Mouse (Mus musculus) liver, embryonic 12.5 days (tissue): ENCODE measurements at regions not wholly inside any gene's neighbourhood (a gene's known extent, or its start where the extent isn't known, plus 50 kb on each side); places are given as distances from the start of the nearest gene placed in this dataset.

Source experiments
- ATAC-seq: fragments of 200-750 bp; cut with Nextera tagmentation; 2 replicates; pipeline ENCODE4 v1.8.0; 2017; ENCODE audit warnings: moderate number of reproducible peaks, mild to moderate bottlenecking, moderate library complexity
- H3K27ac ChIP-seq: fragments of 300-500 bp; sonication (generic); 2 replicates; pipeline ENCODE4 v1.5.1; 2016; ENCODE audit warnings: mild to moderate bottlenecking
- H3K27me3 ChIP-seq: fragments of 300-500 bp; sonication (generic); replicated peaks from 2 replicates; pipeline ENCODE4 v1.6.1; 2016; ENCODE audit warnings: mild to moderate bottlenecking, moderate library complexity
- H3K36me3 ChIP-seq: fragments of 300-500 bp; sonication (generic); 2 replicates; pipeline ENCODE4 v1.6.1; 2016; ENCODE audit warnings: mild to moderate bottlenecking, moderate library complexity
- H3K4me1 ChIP-seq: fragments of 300-500 bp; sonication (generic); 2 replicates; pipeline ENCODE4 v1.6.1; 2016
- H3K4me2 ChIP-seq: fragments of 300-500 bp; sonication (generic); 2 replicates; pipeline ENCODE4 v1.6.1; 2016; ENCODE audit warnings: mild to moderate bottlenecking, moderate library complexity
- H3K4me3 ChIP-seq: fragments of 300-500 bp; sonication (generic); 2 replicates; pipeline ENCODE4 v1.5.1; 2016; ENCODE audit warnings: mild to moderate bottlenecking, moderate library complexity
- H3K9ac ChIP-seq: fragments of 300-500 bp; sonication (generic); 2 replicates; pipeline ENCODE4 v1.6.1; 2016; ENCODE audit warnings: mild to moderate bottlenecking, moderate library complexity
- H3K9me3 ChIP-seq: fragments of 300-500 bp; sonication (generic); replicated peaks from 2 replicates; pipeline ENCODE4 v1.6.1; 2016; ENCODE audit warnings: mild to moderate bottlenecking, moderate library complexity
- WGBS: fragments of 180-500 bp; shearing (Covaris S2); methylation state at CpG from one replicate; pipeline ENCODE4 v1.1.7; 2016; ENCODE audit not compliant: insufficient replicate concordance; 5-methylcytosine and 5-hydroxymethylcytosine counted together

DNA sequence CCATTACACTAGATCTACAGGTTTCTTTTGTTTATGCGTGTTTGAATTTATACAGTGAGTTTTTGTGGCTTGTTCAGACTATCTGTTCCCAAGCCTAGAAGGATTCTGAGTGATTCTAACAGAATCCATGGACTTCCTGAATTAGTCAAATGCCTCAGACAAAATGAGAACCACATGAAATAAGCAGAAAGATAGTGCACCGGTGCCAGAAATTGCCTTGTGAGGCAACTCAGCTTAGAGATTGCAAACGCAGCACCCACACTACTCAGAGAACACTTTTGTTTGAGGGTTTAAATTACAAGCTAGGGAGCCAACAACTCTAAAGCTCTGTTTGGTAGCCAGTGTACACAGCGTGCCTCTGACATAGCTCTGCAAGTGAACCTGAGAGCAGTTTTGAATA lies 543.9 kb downstream of the Plcl1 start:
- no peak overlapping the region for H3K4me2 ChIP-seq
- 76% methylated on average over 4 of the region's 4 CpGs for WGBS
- H3K9me3 ChIP-seq, result no peaks in the 10 kb centered on the region
- no peak overlapping the region for H3K27ac ChIP-seq
- peaks cover 20% of the 10 kb centered on the region for H3K4me1 ChIP-seq
- H3K36me3 ChIP-seq, result no peaks in the 10 kb centered on the region
- no peak overlapping the region for H3K4me3 ChIP-seq
- H3K9ac ChIP-seq, result no peak overlapping the region
- ATAC-seq, result no peak
- no peaks in the 10 kb centered on the region for H3K27me3 ChIP-seq

DNA sequence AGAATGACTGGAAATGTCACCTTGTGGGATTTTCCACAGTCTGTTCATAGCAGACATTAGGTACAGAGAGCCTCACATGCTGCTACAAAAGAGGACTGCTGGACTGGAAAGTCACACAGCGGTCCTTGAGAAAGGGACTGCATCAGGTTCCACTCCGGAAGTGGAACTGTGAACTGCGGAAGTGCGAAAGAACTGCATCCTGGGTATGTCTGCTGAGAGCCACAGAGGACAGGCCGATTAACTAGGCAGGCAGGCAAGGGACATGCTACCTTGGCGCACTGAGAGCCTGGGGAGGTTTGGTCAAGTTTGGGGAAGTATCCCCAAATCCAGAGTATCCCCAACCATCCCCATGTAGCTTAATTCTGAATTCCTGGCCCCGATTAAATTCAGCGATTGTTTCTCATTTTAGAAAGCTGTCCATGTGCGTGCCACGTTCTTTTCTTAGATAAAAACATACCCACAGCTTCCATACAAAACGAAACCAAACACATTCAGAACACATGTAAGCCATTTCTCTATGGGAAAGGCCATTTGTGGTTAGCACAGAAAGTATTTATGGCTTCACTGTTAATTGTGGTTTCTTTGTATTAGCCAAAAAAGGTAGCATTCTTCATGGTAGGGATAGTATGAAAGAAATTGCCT lies 552.2 kb downstream of the Plcl1 start:
- 69% methylated on average over 11 of the region's 11 CpGs for WGBS
- Histone ChIP-seq H3K4me2 (peak overlapping the region; percentile 12; the same call in 1 of the 2 replicates), H3K27me3 (0 out of 2 replicates have a peak, but pooled peaks cover 4% of the 10 kb centered on the region)

DNA sequence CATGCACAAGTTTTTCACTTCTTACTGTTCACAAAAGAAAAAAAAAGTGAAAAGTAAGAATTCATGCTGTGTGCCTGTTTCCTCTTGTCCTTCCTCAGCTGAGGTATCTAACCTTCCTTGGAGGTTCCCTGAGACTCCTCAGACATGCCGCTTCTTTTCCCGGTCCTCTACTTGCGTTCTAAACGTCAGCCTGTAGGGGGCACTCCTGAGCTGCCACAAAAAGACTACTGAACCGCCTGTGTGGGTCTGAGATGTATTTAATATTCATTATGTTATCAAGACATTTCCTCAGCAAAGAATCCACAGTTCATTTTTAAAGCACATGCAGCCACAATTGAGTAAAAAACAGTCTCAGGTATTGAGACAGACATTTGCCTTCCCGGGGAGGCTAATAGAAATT lies 554.6 kb downstream of the Plcl1 start:
- Histone ChIP-seq H3K27me3 (0 out of 2 replicates have a peak, but pooled peaks cover 4% of the 10 kb centered on the region), H3K9me3 (no peaks in the 10 kb centered on the region), H3K9ac (no peak overlapping the region), H3K4me2 (no peak overlapping the region), H3K4me1 (no peaks in the 10 kb centered on the region), H3K36me3 (no peaks in the 10 kb centered on the region), H3K27ac (no peak overlapping the region), H3K4me3 (no peak overlapping the region)
- no peak for ATAC-seq
- 20% methylated on average over 6 of the region's 6 CpGs for WGBS

More for the DNA sequence above, 552.2 kb downstream of the Plcl1 start:
- Histone ChIP-seq H3K9ac (no peak overlapping the region), H3K4me3 (no peak overlapping the region), H3K4me1 (no peaks in the 10 kb centered on the region), H3K27ac (no peak overlapping the region), H3K36me3 (no peaks in the 10 kb centered on the region), H3K9me3 (no peaks in the 10 kb centered on the region)
- ATAC-seq, result no peak

DNA sequence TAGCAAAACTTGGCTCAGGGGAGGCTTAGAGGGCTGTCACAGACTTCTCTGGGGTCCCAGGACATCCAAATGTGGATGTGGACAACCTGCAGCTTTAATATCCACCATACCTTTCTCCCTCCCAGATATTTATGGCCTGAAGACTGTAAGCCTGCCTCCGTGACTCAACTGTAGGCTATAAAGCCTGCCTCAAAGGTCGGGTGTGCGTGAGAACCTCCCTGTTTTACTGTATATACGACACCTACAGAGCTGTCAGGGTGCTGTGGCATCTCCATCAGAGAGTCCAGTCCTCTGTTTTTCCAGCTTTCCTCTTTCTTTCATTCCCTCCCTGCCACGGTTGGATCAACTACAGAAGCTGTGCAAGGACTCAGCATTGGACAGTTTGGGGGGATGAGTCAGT lies 558.1 kb downstream of the Plcl1 start:
- Histone ChIP-seq H3K4me3 (no peak overlapping the region), H3K4me2 (no peak overlapping the region), H3K36me3 (no peaks in the 10 kb centered on the region), H3K27ac (no peak overlapping the region), H3K9me3 (no peaks in the 10 kb centered on the region), H3K9ac (no peak overlapping the region), H3K4me1 (no peaks in the 10 kb centered on the region), H3K27me3 (0 out of 2 replicates have a peak, but pooled peaks cover 4% of the 10 kb centered on the region)
- ATAC-seq, result no peak
- WGBS, result 66% methylated on average over 5 of the region's 5 CpGs

GRCm38 (mm10) chr1:55966273-55966672 lies 560.6 kb downstream of the Plcl1 start:
- Histone ChIP-seq H3K9me3 (no peaks in the 10 kb centered on the region), H3K4me3 (no peak overlapping the region), H3K36me3 (no peaks in the 10 kb centered on the region), H3K27me3 (0 out of 2 replicates have a peak, but pooled peaks cover 4% of the 10 kb centered on the region), H3K4me2 (no peak overlapping the region), H3K4me1 (no peaks in the 10 kb centered on the region), H3K9ac (no peak overlapping the region), H3K27ac (no peak overlapping the region)
- no peak for ATAC-seq
- 75% methylated on average over 2 of the region's 2 CpGs for WGBS

- H3K36me3 ChIP-seq, result no peaks in the 10 kb centered on the region
- H3K4me3 ChIP-seq, result no peak overlapping the region
- no peak for ATAC-seq
- no peaks in the 10 kb centered on the region for H3K27me3 ChIP-seq
- no peak overlapping the region for H3K27ac ChIP-seq
- no peak overlapping the region for H3K4me2 ChIP-seq
- no peaks in the 10 kb centered on the region for H3K4me1 ChIP-seq
- WGBS, result 73% methylated on average over 7 of the region's 7 CpGs
- H3K9ac ChIP-seq, result no peak overlapping the region
- no peaks in the 10 kb centered on the region for H3K9me3 ChIP-seq
Measured at GRCm38 (mm10) chr1:55967869-55968268, 562.1 kb downstream of the Plcl1 start.

DNA sequence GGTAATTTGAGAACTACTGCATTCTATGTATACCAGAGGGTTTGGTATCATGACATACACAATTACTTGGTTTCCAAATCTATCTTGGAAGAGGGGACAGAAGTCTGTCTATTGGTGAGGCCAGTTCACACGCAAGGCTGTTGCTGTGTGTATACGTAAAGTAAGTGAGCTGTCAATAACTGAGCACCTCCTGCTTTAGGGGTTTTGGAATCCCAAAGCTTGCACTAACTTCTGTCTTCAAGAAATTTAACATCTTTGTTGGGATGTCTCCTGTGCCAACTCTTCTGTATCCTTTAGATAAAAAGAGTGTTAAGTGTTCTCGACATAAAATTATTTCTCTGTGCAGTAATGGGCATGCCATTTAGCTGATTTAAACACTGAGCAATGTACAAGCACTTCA lies 572.1 kb downstream of the Plcl1 start:
- Histone ChIP-seq H3K36me3 (no peaks in the 10 kb centered on the region), H3K9me3 (no peaks in the 10 kb centered on the region), H3K4me1 (no peaks in the 10 kb centered on the region), H3K4me2 (no peak overlapping the region), H3K27me3 (no peaks in the 10 kb centered on the region), H3K27ac (no peak overlapping the region), H3K4me3 (no peak overlapping the region), H3K9ac (no peak overlapping the region)
- WGBS, result 84% methylated on average over 3 of the region's 3 CpGs
- ATAC-seq, result no peak

GRCm38 (mm10) chr1:55983522-55984066 lies 577.9 kb downstream of the Plcl1 start:
- WGBS, result 54% methylated on average over 5 of the region's 5 CpGs
- no peak for ATAC-seq

GRCm38 (mm10) chr1:55997074-55997473 lies 591.4 kb downstream of the Plcl1 start:
- Histone ChIP-seq H3K27ac (no peak overlapping the region), H3K4me2 (no peak overlapping the region), H3K4me1 (no peaks in the 10 kb centered on the region), H3K9ac (no peak overlapping the region), H3K4me3 (no peak overlapping the region), H3K36me3 (no peaks in the 10 kb centered on the region), H3K27me3 (no peaks in the 10 kb centered on the region), H3K9me3 (no peaks in the 10 kb centered on the region)
- ATAC-seq, result no peak
- 64% methylated on average over 6 of the region's 6 CpGs for WGBS

More at GRCm38 (mm10) chr1:55983522-55984066, 577.9 kb downstream of the Plcl1 start:
- no peak overlapping the region for H3K9ac ChIP-seq
- no peaks in the 10 kb centered on the region for H3K27me3 ChIP-seq
- H3K4me1 ChIP-seq, result no peaks in the 10 kb centered on the region
- no peaks in the 10 kb centered on the region for H3K9me3 ChIP-seq
- no peaks in the 10 kb centered on the region for H3K36me3 ChIP-seq
- no peak overlapping the region for H3K27ac ChIP-seq
- no peak overlapping the region for H3K4me2 ChIP-seq
- no peak overlapping the region for H3K4me3 ChIP-seq
